Mouse (Mus musculus): ENCODE measurements around the gene Cds2.

- TF ChIP-seq CTCF (IDR thresholded peaks at IDR 0.05; ENCODE audit: insufficient read depth, low read depth, low read length) (no peak), POLR2A (IDR thresholded peaks at IDR 0.05; ENCODE audit: insufficient read depth, low read depth, low read length) (no peak)
Measured at GRCm38 (mm10) chr2:132283236-132284070, 20.5 kb downstream of the Cds2 start.

All from olfactory bulb, adult 2 months (tissue).